Mouse (Mus musculus) bone marrow, adult 2 months (tissue): ENCODE data around the gene Atn1. TPM values are rescaled to one million over a fixed set of nuclear protein-coding genes. Genes with fewer than 3 reads are reported as not detected.

Experiments
- H3K27ac ChIP-seq: fragments of 200-500 bp; 2 replicates; pipeline ENCODE4 v1.5.1; 2012; ENCODE audit warnings: low read depth, mild to moderate bottlenecking, control low read depth, inconsistent platforms, low read length; ENCODE audit not compliant: control insufficient read depth, poor library complexity, insufficient read depth
- H3K4me1 ChIP-seq: fragments of 200-500 bp; 2 replicates; pipeline ENCODE4 v1.6.1; 2011; ENCODE audit warnings: low read length; ENCODE audit not compliant: control insufficient read depth, insufficient read depth
- H3K4me3 ChIP-seq: fragments of 200-500 bp; replicated peaks from 2 replicates; pipeline ENCODE3; 2011; ENCODE audit warnings: mild to moderate bottlenecking, low read depth, low read length, control low read depth; ENCODE audit not compliant: control insufficient read depth
- CTCF ChIP-seq: fragments of 200-500 bp; IDR thresholded peaks from 2 replicates; pipeline ENCODE4 v1.5.1; 2011; ENCODE audit warnings: low read length, control low read depth; ENCODE audit not compliant: control insufficient read depth, insufficient read depth
- POLR2A ChIP-seq: fragments of 200-500 bp; IDR thresholded peaks from 2 replicates; pipeline ENCODE4 v1.6.1; 2011; ENCODE audit warnings: low read depth, mild to moderate bottlenecking, control low read depth, low read length, borderline replicate concordance; ENCODE audit not compliant: control insufficient read depth
- WGBS: fragments of 180-500 bp; shearing (Covaris S2); methylation state at CpG from one replicate; pipeline ENCODE4 v1.1.7; 2018; 5-methylcytosine and 5-hydroxymethylcytosine counted together
- polyA plus RNA-seq: library from polyadenylated mRNA; stranded (reverse); fragments of >200 nt; gene quantifications from 2 replicates; pipeline ENCODE4 v1.2.4, GENCODE M21; 2011; ENCODE audit warnings: low replicate concordance; ENCODE audit not compliant: missing spikeins, insufficient read depth, insufficient read length

Gene Atn1
- polyA plus RNA-seq, 1 experiment: 19.1 TPM

GRCm38 (mm10) chr6:124791911-124792310, 35.6 kb upstream of the Atn1 start:
- Histone ChIP-seq H3K4me1 (no peaks in the 10 kb centered on the region), H3K27ac (no peak overlapping the region), H3K4me3 (no peak overlapping the region)
- TF ChIP-seq POLR2A: no peak
- TF ChIP-seq CTCF: no peak
- 82% methylated on average over 3 of the region's 3 CpGs for WGBS

- WGBS: 55% methylated on average over 4 of the region's 4 CpGs
- Histone ChIP-seq H3K4me1 (no peaks in the 10 kb centered on the region), H3K27ac (no peak overlapping the region), H3K4me3 (no peak overlapping the region)
- no peak for TF ChIP-seq POLR2A
- TF ChIP-seq CTCF: no peak
Measured at GRCm38 (mm10) chr6:124790121-124790520, 33.8 kb upstream of the Atn1 start.

- no peaks in the 10 kb centered on the region for H3K4me1 ChIP-seq
- 78% methylated on average over 4 of the region's 4 CpGs for WGBS
- no peak for TF ChIP-seq CTCF
- no peak for TF ChIP-seq POLR2A
- no peak overlapping the region for H3K27ac ChIP-seq
- H3K4me3 ChIP-seq: no peak overlapping the region
Measured at GRCm38 (mm10) chr6:124789519-124789918, 33.2 kb upstream of the Atn1 start.

GRCm38 (mm10) chr6:124787722-124788121, 31.4 kb upstream of the Atn1 start:
- H3K4me1 ChIP-seq: no peaks in the 10 kb centered on the region
- WGBS: 74% methylated on average over 10 of the region's 10 CpGs
- no peak overlapping the region for H3K4me3 ChIP-seq
- no peak overlapping the region for H3K27ac ChIP-seq
- TF ChIP-seq POLR2A: no peak
- no peak for TF ChIP-seq CTCF

GRCm38 (mm10) chr6:124786756-124787420, 30.6 kb upstream of the Atn1 start:
- no peak overlapping the region for H3K27ac ChIP-seq
- TF ChIP-seq CTCF (no peak), POLR2A (no peak)
- no peaks in the 10 kb centered on the region for H3K4me1 ChIP-seq
- WGBS: 35% methylated on average over 8 of the region's 8 CpGs
- no peak overlapping the region for H3K4me3 ChIP-seq

- H3K27ac ChIP-seq: no peak overlapping the region
- TF ChIP-seq CTCF (no peak), POLR2A (no peak)
- H3K4me3 ChIP-seq: peak overlapping the region; percentile 39
- H3K4me1 ChIP-seq: no peaks in the 10 kb centered on the region; the same call in 1 of the 2 replicates
- WGBS: 11% methylated on average over 6 of the region's 6 CpGs
Measured at GRCm38 (mm10) chr6:124782436-124782835, 26.1 kb upstream of the Atn1 start.

- WGBS: 85% methylated on average over 7 of the region's 7 CpGs
- Histone ChIP-seq H3K4me3 (no peak overlapping the region), H3K27ac (no peak overlapping the region), H3K4me1 (no peaks in the 10 kb centered on the region; the same call in 1 of the 2 replicates)
- TF ChIP-seq POLR2A (no peak), CTCF (no peak)
Measured at GRCm38 (mm10) chr6:124780917-124781316, 24.6 kb upstream of the Atn1 start.

GRCm38 (mm10) chr6:124779984-124780416, 23.7 kb upstream of the Atn1 start:
- WGBS: 26% methylated on average over 10 of the region's 10 CpGs
- no peak overlapping the region for H3K27ac ChIP-seq
- TF ChIP-seq POLR2A: no peak
- TF ChIP-seq CTCF: no peak

More at GRCm38 (mm10) chr6:124779984-124780416, 23.7 kb upstream of the Atn1 start:
- Histone ChIP-seq H3K4me3 (no peak overlapping the region), H3K4me1 (no peaks in the 10 kb centered on the region; the same call in 1 of the 2 replicates)
